Mouse (Mus musculus): ENCODE results near the gene Piezo1. TPM values are rescaled to one million over a fixed set of nuclear protein-coding genes. Genes with fewer than 3 reads are reported as not detected.

Piezo1 gene
- polyA plus RNA-seq, 1 experiment from 2014 or later: 26.6 TPM

- ATAC-seq (ENCODE audit: insufficient read depth) (no peak), DNase-seq (no peak)
- Histone ChIP-seq H3K9ac (no peak overlapping the region), H3K4me3 (ENCODE audit: low read depth, low read length) (no peak overlapping the region), H3K27me3 (ENCODE audit: insufficient read depth, low read length) (peaks cover 28% of the 10 kb centered on the region), H3K36me3 (ENCODE audit: insufficient read depth) (peaks cover 32% of the 10 kb centered on the region), H3K4me2 (no peak overlapping the region), H3K27ac (ENCODE audit: low read depth) (peak overlapping the region; percentile 36; the same call in 1 of the 2 replicates), H3K4me1 (ENCODE audit: insufficient read depth) (0 out of 2 replicates have a peak, but pooled peaks cover 10% of the 10 kb centered on the region), H3K9me3 (ENCODE audit: low read depth, low read length) (no peaks in the 10 kb centered on the region)
- no peak for TF ChIP-seq CTCF (IDR thresholded peaks at IDR 0.05; ENCODE audit: low read depth)
- WGBS: 24% methylated on average over 12 of the region's 12 CpGs
Measured at GRCm38 (mm10) chr8:122463651-122464640, 87.2 kb downstream of the Piezo1 start.

GRCm38 (mm10) chr8:122462510-122462909, 88.6 kb downstream of the Piezo1 start:
- Histone ChIP-seq H3K27me3 (ENCODE audit: insufficient read depth, low read length) (peaks cover 34% of the 10 kb centered on the region), H3K4me1 (ENCODE audit: insufficient read depth) (0 out of 2 replicates have a peak, but pooled peaks cover 10% of the 10 kb centered on the region), H3K4me3 (ENCODE audit: low read depth, low read length) (no peak overlapping the region), H3K36me3 (ENCODE audit: insufficient read depth) (peaks cover 18% of the 10 kb centered on the region), H3K9ac (no peak overlapping the region), H3K27ac (ENCODE audit: low read depth) (no peak overlapping the region), H3K4me2 (no peak overlapping the region), H3K9me3 (ENCODE audit: low read depth, low read length) (no peaks in the 10 kb centered on the region)
- DNase-seq (no peak), ATAC-seq (ENCODE audit: insufficient read depth) (no peak)
- TF ChIP-seq CTCF (IDR thresholded peaks at IDR 0.05; ENCODE audit: low read depth): no peak
- 64% methylated on average over 8 of the region's 8 CpGs for WGBS

GRCm38 (mm10) chr8:122461473-122462148, 89.5 kb downstream of the Piezo1 start:
- H3K4me3 ChIP-seq (ENCODE audit: low read depth, low read length): no peak overlapping the region
- H3K4me1 ChIP-seq (ENCODE audit: insufficient read depth): 0 out of 2 replicates have a peak, but pooled peaks cover 10% of the 10 kb centered on the region
- no peak for TF ChIP-seq CTCF (IDR thresholded peaks at IDR 0.05; ENCODE audit: low read depth)
- H3K36me3 ChIP-seq (ENCODE audit: insufficient read depth): peaks cover 9% of the 10 kb centered on the region
- peaks cover 34% of the 10 kb centered on the region for H3K27me3 ChIP-seq (ENCODE audit: insufficient read depth, low read length)
- WGBS: 56% methylated on average over 11 of the region's 11 CpGs
- DNase-seq: no peak
- no peak overlapping the region; the same call in 1 of the 2 replicates for H3K4me2 ChIP-seq
- ATAC-seq (ENCODE audit: insufficient read depth): no peak
- H3K27ac ChIP-seq (ENCODE audit: low read depth): 0 out of 2 replicates have a peak overlapping the region, but pooled peaks have one; percentile 18
- no peak overlapping the region for H3K9ac ChIP-seq
- no peaks in the 10 kb centered on the region for H3K9me3 ChIP-seq (ENCODE audit: low read depth, low read length)

GRCm38 (mm10) chr8:122460524-122461472, 90.3 kb downstream of the Piezo1 start, which contains the start of gene Snai3:
Gene Snai3 (minus strand): TSS chr8:122460733.
- Histone ChIP-seq H3K9ac (peak within 1 kb of the TSS; percentile 32; the same call in 1 of the 2 replicates), H3K27me3 (ENCODE audit: insufficient read depth, low read length) (peaks cover 34% of the 10 kb centered on the region)

GRCm38 (mm10) chr8:122459990-122460389, 91.1 kb downstream of the Piezo1 start:
- TF ChIP-seq CTCF (IDR thresholded peaks at IDR 0.05; ENCODE audit: low read depth): no peak
- Histone ChIP-seq H3K4me2 (peak overlapping the region; percentile 64), H3K9me3 (ENCODE audit: low read depth, low read length) (no peaks in the 10 kb centered on the region), H3K4me3 (ENCODE audit: low read depth, low read length) (peak overlapping the region; percentile 32), H3K9ac (peak overlapping the region; percentile 32; the same call in 1 of the 2 replicates), H3K4me1 (ENCODE audit: insufficient read depth) (0 out of 2 replicates have a peak, but pooled peaks cover 10% of the 10 kb centered on the region), H3K27me3 (ENCODE audit: insufficient read depth, low read length) (peaks cover 34% of the 10 kb centered on the region), H3K36me3 (ENCODE audit: insufficient read depth) (no peaks in the 10 kb centered on the region), H3K27ac (ENCODE audit: low read depth) (0 out of 2 replicates have a peak overlapping the region, but pooled peaks have one; percentile 2)
- no peak for DNase-seq
- ATAC-seq (ENCODE audit: insufficient read depth): no peak
- WGBS: 22% methylated on average over 7 of the region's 7 CpGs

More at GRCm38 (mm10) chr8:122460524-122461472, 90.3 kb downstream of the Piezo1 start, which contains the start of gene Snai3:
- Histone ChIP-seq H3K4me1 (ENCODE audit: insufficient read depth) (0 out of 2 replicates have a peak, but pooled peaks cover 10% of the 10 kb centered on the region), H3K4me3 (ENCODE audit: low read depth, low read length) (peak within 1 kb of the TSS; percentile 32), H3K9me3 (ENCODE audit: low read depth, low read length) (no peaks in the 10 kb centered on the region), H3K27ac (ENCODE audit: low read depth) (0 out of 2 replicates have a peak within 1 kb of the TSS, but pooled peaks have one; percentile 18), H3K4me2 (peak within 1 kb of the TSS; percentile 64), H3K36me3 (ENCODE audit: insufficient read depth) (peaks cover 1% of the 10 kb centered on the region; the same call in 1 of the 2 replicates)
- DNase-seq (peak; percentile 72), ATAC-seq (ENCODE audit: insufficient read depth) (peak; percentile 76)
- 2% methylated on average over 56 of the region's 56 CpGs for WGBS
- TF ChIP-seq CTCF (IDR thresholded peaks at IDR 0.05; ENCODE audit: low read depth): no peak

All from lung, embryonic 14.5 days (tissue).